Comparison of ENCODE assay signal across 8 mouse cellular contexts in the genomic region with DNA sequence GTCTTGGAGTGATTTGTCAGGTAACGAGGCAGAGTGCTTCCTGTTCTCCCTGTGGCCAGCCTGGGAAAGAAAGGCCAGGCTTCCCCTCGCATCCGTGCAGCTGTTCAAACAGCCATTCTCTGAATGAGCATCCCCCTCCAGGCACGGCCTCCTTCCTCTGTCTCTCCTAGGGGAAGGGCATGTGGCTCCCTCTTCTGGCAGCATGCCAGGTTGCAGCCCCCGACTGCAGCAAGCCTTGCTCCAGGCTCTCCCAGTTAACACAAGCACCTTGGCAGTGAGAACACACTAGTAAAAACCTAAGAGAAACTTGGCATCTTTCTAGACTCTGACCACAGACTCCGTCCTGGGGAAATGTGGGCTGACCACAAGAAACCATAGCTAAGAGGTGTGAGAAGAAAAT. TPM values are rescaled to one million over a fixed set of nuclear protein-coding genes. Genes with fewer than 3 reads are reported as not detected.
A peak's percentile ranks its signal among the peaks of the same experiment; 100 is the strongest.
DNase-seq lines count a peak whose midpoint lies in the region; ATAC-seq lines count a peak whose summit lies in the region.

No protein-coding gene starts in this region.

- H3K36me3 ChIP-seq in forebrain, embryonic 16.5 days (ENCODE audit: control insufficient read depth, insufficient read depth), result peaks cover 30% of the 10 kb centered on the region
- H3K36me3 ChIP-seq in liver, embryonic 12.5 days, result peaks cover 95% of the 10 kb centered on the region
- H3K36me3 ChIP-seq in neural tube, embryonic 15.5 days, result peaks cover 67% of the 10 kb centered on the region

- H3K4me2 ChIP-seq in forebrain, embryonic 16.5 days (ENCODE audit: low read length), result no peak overlapping the region
- H3K4me2 ChIP-seq in liver, embryonic 12.5 days, result no peak overlapping the region
- H3K4me2 ChIP-seq in neural tube, embryonic 15.5 days, result no peak overlapping the region

- ATAC-seq in forebrain, embryonic 16.5 days, result 0 out of 2 replicates have a peak, but pooled peaks have one; percentile 38
- ATAC-seq in liver, embryonic 12.5 days, result 0 out of 2 replicates have a peak, but pooled peaks have one; percentile 38
- peak; percentile 35; the same call in 1 of the 2 replicates for ATAC-seq in neural tube, embryonic 15.5 days (ENCODE audit: low FRiP score)

- H3K9ac ChIP-seq in forebrain, embryonic 16.5 days (replicated peaks; ENCODE audit: low read depth, low read length), result no peak overlapping the region
- no peak overlapping the region for H3K9ac ChIP-seq in liver, embryonic 12.5 days
- no peak overlapping the region for H3K9ac ChIP-seq in neural tube, embryonic 15.5 days (replicated peaks)

- no peaks in the 10 kb centered on the region for H3K9me3 ChIP-seq in forebrain, embryonic 16.5 days (ENCODE audit: control insufficient read depth, low read length)
- H3K9me3 ChIP-seq in liver, embryonic 12.5 days (replicated peaks), result no peaks in the 10 kb centered on the region
- H3K9me3 ChIP-seq in neural tube, embryonic 15.5 days (replicated peaks), result no peaks in the 10 kb centered on the region

- DNase-seq in cerebellum, postnatal 36 days, result peak; percentile 17 to 29
- no peak for DNase-seq in cerebellum, adult 9-11 months
- peak; percentile 76 for DNase-seq in adrenal gland, postnatal 14 days
- peak; percentile 33 for DNase-seq in kidney, adult 9 months
- DNase-seq in thymus, postnatal 0 days (ENCODE audit: low spot score), result peak; percentile 75

- H3K4me1 ChIP-seq in forebrain, embryonic 16.5 days (replicated peaks; ENCODE audit: control insufficient read depth, insufficient read depth, low read length), result no peaks in the 10 kb centered on the region
- no peaks in the 10 kb centered on the region for H3K4me1 ChIP-seq in liver, embryonic 12.5 days
- H3K4me1 ChIP-seq in neural tube, embryonic 15.5 days, result peaks cover 9% of the 10 kb centered on the region; the same call in 1 of the 2 replicates

- H3K27me3 ChIP-seq in forebrain, embryonic 16.5 days (replicated peaks; ENCODE audit: control insufficient read depth, insufficient read depth, low read length), result no peaks in the 10 kb centered on the region
- no peaks in the 10 kb centered on the region for H3K27me3 ChIP-seq in liver, embryonic 12.5 days (replicated peaks)
- no peaks in the 10 kb centered on the region for H3K27me3 ChIP-seq in neural tube, embryonic 15.5 days (replicated peaks)

- H3K27ac ChIP-seq in forebrain, embryonic 16.5 days (ENCODE audit: low read length), result no peak overlapping the region
- no peak overlapping the region for H3K27ac ChIP-seq in liver, embryonic 12.5 days
- H3K27ac ChIP-seq in neural tube, embryonic 15.5 days (replicated peaks), result peak overlapping the region; percentile 42; the same call in 1 of the 2 replicates

- H3K4me3 ChIP-seq in forebrain, embryonic 16.5 days (replicated peaks; ENCODE audit: low read length), result no peak overlapping the region
- no peak overlapping the region for H3K4me3 ChIP-seq in liver, embryonic 12.5 days
- no peak overlapping the region for H3K4me3 ChIP-seq in neural tube, embryonic 15.5 days (replicated peaks)

- WGBS in forebrain, embryonic 16.5 days, result 14% methylated on average over 6 of the region's 6 CpGs
- WGBS in liver, embryonic 12.5 days (ENCODE audit: insufficient replicate concordance), result 36% methylated on average over 6 of the region's 6 CpGs
- WGBS in neural tube, embryonic 15.5 days, result 12% methylated on average over 6 of the region's 6 CpGs

RNA-seq across cellular contexts. Expression of a gene that starts 9.6 kb away (rescaled TPM):
- 332 and 338 TPM in 2 replicates for total RNA-seq in adrenal gland, postnatal 14 days (2021)
- 182 and 185 TPM in 2 replicates for polyA plus RNA-seq in forebrain, embryonic 16.5 days (2015; fragmentation: Nextera tagmentation; extraction: Ambion mirVana)
- 205 and 206 TPM in 2 replicates for polyA plus RNA-seq in liver, embryonic 12.5 days (2016; fragmentation: Nextera tagmentation; extraction: Ambion mirVana)
- 205 and 208 TPM in 2 replicates for polyA plus RNA-seq in neural tube, embryonic 15.5 days (2015; fragmentation: Nextera tagmentation; extraction: Ambion mirVana)
- 175 and 194 TPM in 2 replicates for polyA plus RNA-seq in thymus, postnatal 0 days (2015; fragmentation: Nextera tagmentation; extraction: Ambion mirVana)

RNA-seq across cellular contexts. Expression of a gene that starts 36.2 kb away (rescaled TPM):
- 42.9 and 43.6 TPM in 2 replicates for total RNA-seq in adrenal gland, postnatal 14 days (2021)
- 36.8 and 38.5 TPM in 2 replicates for polyA plus RNA-seq in forebrain, embryonic 16.5 days (2015; fragmentation: Nextera tagmentation; extraction: Ambion mirVana)
- 8.9 TPM in 2 replicates for polyA plus RNA-seq in liver, embryonic 12.5 days (2016; fragmentation: Nextera tagmentation; extraction: Ambion mirVana)
- polyA plus RNA-seq in neural tube, embryonic 15.5 days (2015; fragmentation: Nextera tagmentation; extraction: Ambion mirVana), result 23.8 and 24.4 TPM in 2 replicates
- 11.9 and 14.9 TPM in 2 replicates for polyA plus RNA-seq in thymus, postnatal 0 days (2015; fragmentation: Nextera tagmentation; extraction: Ambion mirVana)

RNA-seq across cellular contexts. Expression of a gene that starts 47.1 kb away (rescaled TPM):
- total RNA-seq in adrenal gland, postnatal 14 days (2021), result 0.82 and 1.2 TPM in 2 replicates
- polyA plus RNA-seq in forebrain, embryonic 16.5 days (2015; fragmentation: Nextera tagmentation; extraction: Ambion mirVana), result 1.3 and 2.4 TPM in 2 replicates
- 0.62 and 0.65 TPM in 2 replicates for polyA plus RNA-seq in liver, embryonic 12.5 days (2016; fragmentation: Nextera tagmentation; extraction: Ambion mirVana)
- 0.99 and 1.3 TPM in 2 replicates for polyA plus RNA-seq in neural tube, embryonic 15.5 days (2015; fragmentation: Nextera tagmentation; extraction: Ambion mirVana)
- 0.36 and 1.0 TPM in 2 replicates for polyA plus RNA-seq in thymus, postnatal 0 days (2015; fragmentation: Nextera tagmentation; extraction: Ambion mirVana)
